Mouse (Mus musculus): Measurements from ENCODE around the gene Dtx3. TPM values are rescaled to one million over a fixed set of nuclear protein-coding genes. Genes with fewer than 3 reads are reported as not detected.

The Dtx3 gene
- polyA plus RNA-seq, 1 experiment = 159 TPM

DNA sequence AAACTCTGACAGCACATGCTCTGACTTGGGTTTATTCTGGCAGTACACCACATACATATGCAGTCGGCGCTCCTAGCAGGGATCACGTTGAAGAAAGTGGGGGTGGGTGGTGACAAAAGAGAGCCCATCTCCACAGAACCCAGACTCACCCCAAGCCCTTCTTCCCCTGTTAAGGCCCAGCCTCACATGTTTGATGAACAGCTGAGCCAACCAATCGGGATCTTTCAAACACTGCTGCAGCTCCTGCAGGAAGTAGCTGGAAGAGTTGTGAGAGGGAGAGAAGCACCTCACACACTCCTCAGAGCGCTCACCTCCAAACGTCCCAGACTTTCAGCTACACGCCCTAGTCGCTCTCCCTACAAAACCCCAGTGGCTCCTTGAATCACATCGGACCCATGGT is 10.4 kb downstream of the Dtx3 start:
- WGBS = 70% methylated on average over 9 of the region's 9 CpGs
- TF ChIP-seq POLR2A (IDR thresholded peaks at IDR 0.05; ENCODE audit: insufficient read depth, low read depth, low read length) (no peak), CTCF (IDR thresholded peaks at IDR 0.05; ENCODE audit: insufficient read depth, low read depth, low read length) (no peak)
- Histone ChIP-seq H3K4me1 (ENCODE audit: control insufficient read depth, insufficient read depth, low read length) (peaks cover 29% of the 10 kb centered on the region), H3K27ac (ENCODE audit: insufficient read depth, low read depth, low read length) (no peak overlapping the region), H3K4me3 (ENCODE audit: insufficient read depth, low read depth, low read length) (no peak overlapping the region)

GRCm38 (mm10) chr10:127183759-127184158 is 11.8 kb downstream of the Dtx3 start:
- Histone ChIP-seq H3K4me3 (ENCODE audit: insufficient read depth, low read depth, low read length) (no peak overlapping the region), H3K4me1 (ENCODE audit: control insufficient read depth, insufficient read depth, low read length) (peaks cover 27% of the 10 kb centered on the region), H3K27ac (ENCODE audit: insufficient read depth, low read depth, low read length) (no peak overlapping the region)
- 46% methylated on average over 20 of the region's 20 CpGs for WGBS
- TF ChIP-seq POLR2A (IDR thresholded peaks at IDR 0.05; ENCODE audit: insufficient read depth, low read depth, low read length) (no peak), CTCF (IDR thresholded peaks at IDR 0.05; ENCODE audit: insufficient read depth, low read depth, low read length) (no peak)

- Histone ChIP-seq H3K27ac (ENCODE audit: insufficient read depth, low read depth, low read length) (no peak overlapping the region), H3K4me3 (ENCODE audit: insufficient read depth, low read depth, low read length) (no peak overlapping the region), H3K4me1 (ENCODE audit: control insufficient read depth, insufficient read depth, low read length) (peaks cover 32% of the 10 kb centered on the region)
- WGBS = 91% methylated on average over 4 of the region's 4 CpGs
- TF ChIP-seq CTCF (IDR thresholded peaks at IDR 0.05; ENCODE audit: insufficient read depth, low read depth, low read length) = no peak
- TF ChIP-seq POLR2A (IDR thresholded peaks at IDR 0.05; ENCODE audit: insufficient read depth, low read depth, low read length) = no peak
Measured at GRCm38 (mm10) chr10:127182624-127183023, 12.9 kb downstream of the Dtx3 start.

GRCm38 (mm10) chr10:127181566-127181965 is 14.0 kb downstream of the Dtx3 start:
- no peak overlapping the region for H3K27ac ChIP-seq (ENCODE audit: insufficient read depth, low read depth, low read length)
- H3K4me3 ChIP-seq (ENCODE audit: insufficient read depth, low read depth, low read length) = no peak overlapping the region
- TF ChIP-seq POLR2A (IDR thresholded peaks at IDR 0.05; ENCODE audit: insufficient read depth, low read depth, low read length) (no peak), CTCF (IDR thresholded peaks at IDR 0.05; ENCODE audit: insufficient read depth, low read depth, low read length) (no peak)
- peaks cover 30% of the 10 kb centered on the region for H3K4me1 ChIP-seq (ENCODE audit: control insufficient read depth, insufficient read depth, low read length)
- WGBS = 68% methylated on average over 6 of the region's 6 CpGs

GRCm38 (mm10) chr10:127180695-127181047 is 14.9 kb downstream of the Dtx3 start:
- Histone ChIP-seq H3K27ac (ENCODE audit: insufficient read depth, low read depth, low read length) (no peak overlapping the region), H3K4me1 (ENCODE audit: control insufficient read depth, insufficient read depth, low read length) (peaks cover 30% of the 10 kb centered on the region), H3K4me3 (ENCODE audit: insufficient read depth, low read depth, low read length) (no peak overlapping the region)
- TF ChIP-seq POLR2A (IDR thresholded peaks at IDR 0.05; ENCODE audit: insufficient read depth, low read depth, low read length) (no peak), CTCF (IDR thresholded peaks at IDR 0.05; ENCODE audit: insufficient read depth, low read depth, low read length) (no peak)
- WGBS = 58% methylated on average over 3 of the region's 3 CpGs

DNA sequence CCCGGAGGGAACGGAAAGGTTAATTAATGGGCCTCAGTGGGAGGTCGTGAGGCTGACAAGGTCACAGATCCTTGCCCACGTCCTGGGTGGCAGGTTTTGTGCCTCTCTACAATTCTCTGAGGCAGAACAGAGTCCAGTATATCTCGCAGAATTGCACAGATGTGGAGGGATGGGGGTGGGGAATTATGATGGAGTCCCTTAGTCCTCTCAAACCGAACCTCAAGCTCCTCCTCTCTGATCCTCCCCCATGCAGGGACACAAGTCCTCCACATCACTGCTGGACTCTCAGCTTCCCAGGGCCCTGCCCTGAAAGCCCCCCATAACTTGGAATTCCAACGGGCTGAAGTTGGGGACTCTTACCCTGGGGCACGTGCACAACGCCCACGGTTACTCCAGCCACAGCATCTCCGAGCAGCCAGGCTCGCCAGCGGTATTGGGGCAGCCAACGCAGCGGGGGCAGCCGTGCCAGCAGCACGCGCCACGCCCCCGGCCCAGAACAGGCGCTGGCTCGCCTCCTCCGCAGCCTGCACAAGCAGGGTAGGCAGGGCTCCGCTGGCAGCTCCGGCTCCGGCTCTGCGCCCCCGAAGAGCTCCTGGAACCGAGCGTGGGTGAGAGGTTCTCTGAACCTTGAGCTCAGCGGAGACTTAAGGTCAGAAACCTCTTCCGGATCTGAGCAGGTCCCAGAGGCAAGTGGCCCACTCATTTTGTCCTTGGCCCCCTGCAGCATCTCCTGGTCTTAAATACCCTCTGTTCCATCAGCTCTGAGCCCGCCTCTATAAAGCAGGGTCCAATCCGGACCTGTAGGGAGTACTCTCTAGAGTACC is 15.4 kb downstream of the Dtx3 start, which contains the start of gene Slc26a10:
Slc26a10 (minus strand) TSS at position 775 of the 824 bp plus-strand sequence.
- WGBS = 6% methylated on average over 34 of the region's 34 CpGs
- H3K4me3 ChIP-seq (ENCODE audit: insufficient read depth, low read depth, low read length) = peak within 1 kb of the TSS; percentile 19
- no peak within 1 kb of the TSS for H3K27ac ChIP-seq (ENCODE audit: insufficient read depth, low read depth, low read length)

DNA sequence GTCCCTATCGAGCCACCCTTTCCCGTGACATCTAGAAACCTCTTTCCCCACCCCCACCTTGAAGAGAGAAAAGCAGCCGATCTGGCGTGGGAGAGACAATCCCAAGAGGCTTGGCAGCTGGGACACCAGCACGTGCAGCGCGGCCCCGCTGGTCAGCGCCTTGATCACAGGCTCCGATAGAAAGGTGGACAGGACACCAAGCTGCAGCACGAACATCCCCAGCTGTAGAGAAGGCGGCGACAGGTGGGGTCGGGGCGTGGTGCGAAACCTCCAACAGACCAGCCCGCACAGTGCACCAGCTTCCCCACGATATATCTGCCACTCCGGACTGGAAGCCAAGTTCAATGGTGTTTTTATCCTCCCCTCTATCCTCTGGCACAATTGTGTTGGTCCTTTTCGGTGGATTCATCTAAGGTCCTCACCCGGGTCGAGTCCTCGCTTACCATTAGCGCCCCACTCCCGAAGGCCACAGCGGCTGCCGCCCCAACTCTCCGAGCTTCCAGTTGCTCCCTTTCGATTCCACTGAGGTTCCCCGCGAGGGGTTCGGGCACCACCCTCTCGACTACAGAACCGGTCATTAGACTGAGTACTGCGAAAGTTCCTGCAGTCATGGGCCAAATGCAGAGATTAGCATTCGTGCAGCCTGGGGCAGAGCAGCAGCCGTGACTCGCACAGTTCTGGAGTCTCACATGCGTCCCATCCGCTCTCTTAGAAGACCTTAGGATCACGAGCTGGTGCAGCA is 17.1 kb downstream of the Dtx3 start:
- no peak overlapping the region for H3K27ac ChIP-seq (ENCODE audit: insufficient read depth, low read depth, low read length)
- TF ChIP-seq POLR2A (IDR thresholded peaks at IDR 0.05; ENCODE audit: insufficient read depth, low read depth, low read length) = no peak
- no peak for TF ChIP-seq CTCF (IDR thresholded peaks at IDR 0.05; ENCODE audit: insufficient read depth, low read depth, low read length)
- peaks cover 30% of the 10 kb centered on the region for H3K4me1 ChIP-seq (ENCODE audit: control insufficient read depth, insufficient read depth, low read length)
- 12% methylated on average over 41 of the region's 41 CpGs for WGBS
- peak overlapping the region; percentile 35 for H3K4me3 ChIP-seq (ENCODE audit: insufficient read depth, low read depth, low read length)

More for the DNA sequence above, 15.4 kb downstream of the Dtx3 start, which contains the start of gene Slc26a10:
- H3K4me1 ChIP-seq (ENCODE audit: control insufficient read depth, insufficient read depth, low read length) = peaks cover 30% of the 10 kb centered on the region
- no peak for TF ChIP-seq POLR2A (IDR thresholded peaks at IDR 0.05; ENCODE audit: insufficient read depth, low read depth, low read length)
- TF ChIP-seq CTCF (IDR thresholded peaks at IDR 0.05; ENCODE audit: insufficient read depth, low read depth, low read length) = no peak

GRCm38 (mm10) chr10:127177719-127178118 is 17.8 kb downstream of the Dtx3 start:
- Histone ChIP-seq H3K27ac (ENCODE audit: insufficient read depth, low read depth, low read length) (no peak overlapping the region), H3K4me1 (ENCODE audit: control insufficient read depth, insufficient read depth, low read length) (peaks cover 30% of the 10 kb centered on the region), H3K4me3 (ENCODE audit: insufficient read depth, low read depth, low read length) (peak overlapping the region; percentile 35)
- under 1% methylated on average over 23 of the region's 23 CpGs for WGBS
- TF ChIP-seq POLR2A (IDR thresholded peaks at IDR 0.05; ENCODE audit: insufficient read depth, low read depth, low read length) (no peak), CTCF (IDR thresholded peaks at IDR 0.05; ENCODE audit: insufficient read depth, low read depth, low read length) (peak; percentile 64)

GRCm38 (mm10) chr10:127177235-127177634 is 18.3 kb downstream of the Dtx3 start:
- WGBS = 27% methylated on average over 9 of the region's 9 CpGs
- H3K4me3 ChIP-seq (ENCODE audit: insufficient read depth, low read depth, low read length) = no peak overlapping the region
- TF ChIP-seq CTCF (IDR thresholded peaks at IDR 0.05; ENCODE audit: insufficient read depth, low read depth, low read length) = no peak
- no peak for TF ChIP-seq POLR2A (IDR thresholded peaks at IDR 0.05; ENCODE audit: insufficient read depth, low read depth, low read length)
- H3K27ac ChIP-seq (ENCODE audit: insufficient read depth, low read depth, low read length) = no peak overlapping the region
- peaks cover 30% of the 10 kb centered on the region for H3K4me1 ChIP-seq (ENCODE audit: control insufficient read depth, insufficient read depth, low read length)

All from olfactory bulb, adult 2 months (tissue).